Mouse (Mus musculus): ENCODE data around the gene Dgcr2. TPM values are rescaled to one million over a fixed set of nuclear protein-coding genes. Genes with fewer than 3 reads are reported as not detected.
A peak's percentile ranks its signal among the peaks of the same experiment; 100 is the strongest.

The Dgcr2 gene
- polyA plus RNA-seq (2014; fragmentation: Nextera tagmentation; extraction: Ambion mirVana) = 94.6 and 105 TPM in 2 replicates

DNA sequence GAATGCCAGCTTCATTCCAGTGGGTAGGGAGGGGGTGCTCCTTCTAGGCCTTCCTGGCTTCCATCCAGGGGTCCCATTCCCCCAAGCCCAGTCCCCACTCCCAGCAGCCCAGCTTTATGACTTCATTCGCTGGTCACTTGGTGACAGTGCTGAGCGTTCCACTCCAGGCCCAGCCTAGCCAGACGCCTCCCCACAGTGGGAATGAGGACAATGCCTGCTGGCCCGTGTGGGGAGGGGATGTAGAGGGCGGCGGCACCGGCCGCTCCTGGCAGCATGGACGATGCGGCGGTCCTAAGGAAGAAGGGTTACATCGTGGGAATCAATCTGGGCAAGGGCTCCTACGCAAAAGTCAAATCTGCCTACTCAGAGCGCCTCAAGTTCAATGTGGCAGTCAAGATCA is at the start of gene Dgcr2, which contains the start of gene Tssk2:
Dgcr2 (minus strand) TSS at position 101 of the 400 bp plus-strand sequence.
Tssk2 (plus strand) TSS at position 176 of the 400 bp plus-strand sequence.
- Histone ChIP-seq H3K4me1 (ENCODE audit: insufficient read depth) (no peaks in the 10 kb centered on the region), H3K4me2 (no peak within 1 kb of the TSS), H3K27ac (ENCODE audit: low read depth) (no peak within 1 kb of the TSS), H3K27me3 (ENCODE audit: insufficient read depth, low read length) (no peaks in the 10 kb centered on the region), H3K9me3 (ENCODE audit: low read depth, low read length) (no peaks in the 10 kb centered on the region), H3K36me3 (ENCODE audit: insufficient read depth) (peaks cover 50% of the 10 kb centered on the region), H3K9ac (no peak within 1 kb of the TSS), H3K4me3 (ENCODE audit: low read depth, low read length) (no peak within 1 kb of the TSS)
- DNase-seq (no peak), ATAC-seq (ENCODE audit: insufficient read depth) (no peak)
- 90% methylated on average over 14 of the region's 14 CpGs for WGBS
- TF ChIP-seq CTCF (IDR thresholded peaks at IDR 0.05; ENCODE audit: low read depth) = no peak

DNA sequence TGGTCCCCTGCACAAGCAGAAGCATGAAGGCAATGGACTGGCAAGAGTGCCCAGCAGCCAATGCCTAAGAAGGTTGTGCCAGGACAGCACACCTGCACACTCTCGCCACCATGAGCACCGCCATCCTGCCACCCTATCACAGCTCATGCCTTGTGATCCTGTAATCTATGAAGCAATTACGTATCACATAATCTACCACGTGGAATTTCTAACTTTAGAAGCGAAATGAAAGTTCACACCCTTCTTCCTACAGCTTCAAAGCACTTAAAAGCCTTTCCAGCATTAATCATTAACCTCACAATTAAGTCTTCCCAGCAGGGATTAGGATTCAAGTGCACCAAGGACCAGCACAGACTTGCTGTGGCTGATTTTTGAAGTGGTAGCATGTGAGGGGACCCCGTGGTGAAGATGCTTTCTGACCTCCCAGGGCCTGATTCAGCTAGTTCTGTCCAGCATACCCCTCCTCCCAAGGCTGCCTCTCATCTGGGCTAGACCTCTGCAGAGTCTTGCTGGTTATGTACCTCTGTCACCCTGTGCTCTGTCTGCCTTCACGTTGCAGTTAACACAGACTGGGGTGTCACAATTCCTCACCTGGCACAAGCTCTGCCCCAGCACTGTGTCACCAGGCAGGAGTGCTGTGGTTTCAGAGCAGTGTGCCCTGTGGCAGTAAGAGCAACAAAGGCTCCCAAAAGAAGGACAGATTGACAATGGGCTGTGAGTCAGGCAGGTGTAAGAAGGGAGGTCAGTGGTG is 46.9 kb upstream of the Dgcr2 start:
- Histone ChIP-seq H3K9ac (no peak overlapping the region), H3K27me3 (ENCODE audit: insufficient read depth, low read length) (no peaks in the 10 kb centered on the region), H3K4me2 (no peak overlapping the region), H3K27ac (ENCODE audit: low read depth) (no peak overlapping the region), H3K4me1 (ENCODE audit: insufficient read depth) (no peaks in the 10 kb centered on the region), H3K4me3 (ENCODE audit: low read depth, low read length) (no peak overlapping the region), H3K36me3 (ENCODE audit: insufficient read depth) (no peaks in the 10 kb centered on the region), H3K9me3 (ENCODE audit: low read depth, low read length) (no peaks in the 10 kb centered on the region)
- ATAC-seq (ENCODE audit: insufficient read depth) (peak; percentile 52; the same call in 1 of the 2 replicates), DNase-seq (peak; percentile 32)
- no peak for TF ChIP-seq CTCF (IDR thresholded peaks at IDR 0.05; ENCODE audit: low read depth)
- 32% methylated on average over 7 of the region's 7 CpGs for WGBS

DNA sequence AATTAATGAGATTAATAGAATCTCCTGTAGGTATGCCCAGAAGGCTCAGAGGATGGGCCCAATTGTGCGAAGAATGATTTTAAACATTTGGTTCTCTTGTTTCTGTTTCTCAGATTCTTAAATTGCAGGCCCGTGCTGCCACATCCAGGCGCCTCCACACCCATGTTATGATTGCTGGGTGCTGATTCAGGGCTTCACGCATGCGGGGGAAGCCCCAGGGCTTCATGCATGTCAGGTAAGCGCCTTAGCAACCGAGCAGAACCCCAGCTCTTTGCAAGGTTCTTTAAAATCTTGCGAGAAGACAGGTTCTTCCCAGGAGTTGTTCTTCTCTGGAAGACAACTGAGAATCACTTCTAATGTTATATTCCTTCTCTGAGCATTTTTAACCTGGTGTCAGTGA is 45.1 kb upstream of the Dgcr2 start:
- H3K36me3 ChIP-seq (ENCODE audit: insufficient read depth) = no peaks in the 10 kb centered on the region
- ATAC-seq (ENCODE audit: insufficient read depth) (no peak), DNase-seq (no peak)
- no peak overlapping the region for H3K27ac ChIP-seq (ENCODE audit: low read depth)
- WGBS = 59% methylated on average over 8 of the region's 8 CpGs
- no peaks in the 10 kb centered on the region for H3K9me3 ChIP-seq (ENCODE audit: low read depth, low read length)
- H3K4me2 ChIP-seq = no peak overlapping the region
- no peak for TF ChIP-seq CTCF (IDR thresholded peaks at IDR 0.05; ENCODE audit: low read depth)
- no peak overlapping the region for H3K9ac ChIP-seq
- H3K4me3 ChIP-seq (ENCODE audit: low read depth, low read length) = no peak overlapping the region
- no peaks in the 10 kb centered on the region for H3K27me3 ChIP-seq (ENCODE audit: insufficient read depth, low read length)
- H3K4me1 ChIP-seq (ENCODE audit: insufficient read depth) = no peaks in the 10 kb centered on the region

GRCm38 (mm10) chr16:17939255-17939751 is 40.9 kb upstream of the Dgcr2 start:
- H3K36me3 ChIP-seq (ENCODE audit: insufficient read depth) = no peaks in the 10 kb centered on the region
- no peak overlapping the region for H3K9ac ChIP-seq
- ATAC-seq (ENCODE audit: insufficient read depth) (peak; percentile 60), DNase-seq (peak; percentile 44)
- H3K27ac ChIP-seq (ENCODE audit: low read depth) = peak overlapping the region; percentile 54; the same call in 1 of the 2 replicates
- no peak overlapping the region for H3K4me2 ChIP-seq
- peaks cover 4% of the 10 kb centered on the region; the same call in 1 of the 2 replicates for H3K27me3 ChIP-seq (ENCODE audit: insufficient read depth, low read length)
- no peak overlapping the region for H3K4me3 ChIP-seq (ENCODE audit: low read depth, low read length)
- WGBS = 32% methylated on average over 9 of the region's 9 CpGs
- no peaks in the 10 kb centered on the region for H3K4me1 ChIP-seq (ENCODE audit: insufficient read depth)
- no peaks in the 10 kb centered on the region for H3K9me3 ChIP-seq (ENCODE audit: low read depth, low read length)
- no peak for TF ChIP-seq CTCF (IDR thresholded peaks at IDR 0.05; ENCODE audit: low read depth)

GRCm38 (mm10) chr16:17938821-17939220 is 40.5 kb upstream of the Dgcr2 start:
- H3K4me2 ChIP-seq = no peak overlapping the region
- H3K27me3 ChIP-seq (ENCODE audit: insufficient read depth, low read length) = peaks cover 4% of the 10 kb centered on the region; the same call in 1 of the 2 replicates
- H3K9me3 ChIP-seq (ENCODE audit: low read depth, low read length) = no peaks in the 10 kb centered on the region
- H3K4me3 ChIP-seq (ENCODE audit: low read depth, low read length) = no peak overlapping the region
- ATAC-seq (ENCODE audit: insufficient read depth) = peak; percentile 93
- WGBS = 10% methylated on average over 7 of the region's 7 CpGs
- no peaks in the 10 kb centered on the region for H3K36me3 ChIP-seq (ENCODE audit: insufficient read depth)
- 0 out of 2 replicates have a peak overlapping the region, but pooled peaks have one; percentile 1 for H3K9ac ChIP-seq
- H3K27ac ChIP-seq (ENCODE audit: low read depth) = peak overlapping the region; percentile 54; the same call in 1 of the 2 replicates
- peak; percentile 80 for TF ChIP-seq CTCF (IDR thresholded peaks at IDR 0.05; ENCODE audit: low read depth)
- DNase-seq = peak; percentile 82
- H3K4me1 ChIP-seq (ENCODE audit: insufficient read depth) = no peaks in the 10 kb centered on the region

- H3K4me1 ChIP-seq (ENCODE audit: insufficient read depth) = no peaks in the 10 kb centered on the region
- peaks cover 4% of the 10 kb centered on the region; the same call in 1 of the 2 replicates for H3K27me3 ChIP-seq (ENCODE audit: insufficient read depth, low read length)
- H3K36me3 ChIP-seq (ENCODE audit: insufficient read depth) = no peaks in the 10 kb centered on the region
- WGBS = 60% methylated on average over 7 of the region's 7 CpGs
- no peak for TF ChIP-seq CTCF (IDR thresholded peaks at IDR 0.05; ENCODE audit: low read depth)
- H3K4me3 ChIP-seq (ENCODE audit: low read depth, low read length) = no peak overlapping the region
- DNase-seq (no peak), ATAC-seq (ENCODE audit: insufficient read depth) (no peak)
- H3K4me2 ChIP-seq = no peak overlapping the region
- no peak overlapping the region for H3K9ac ChIP-seq
- H3K9me3 ChIP-seq (ENCODE audit: low read depth, low read length) = no peaks in the 10 kb centered on the region
- H3K27ac ChIP-seq (ENCODE audit: low read depth) = no peak overlapping the region
Measured at GRCm38 (mm10) chr16:17938187-17938586, 39.8 kb upstream of the Dgcr2 start.

DNA sequence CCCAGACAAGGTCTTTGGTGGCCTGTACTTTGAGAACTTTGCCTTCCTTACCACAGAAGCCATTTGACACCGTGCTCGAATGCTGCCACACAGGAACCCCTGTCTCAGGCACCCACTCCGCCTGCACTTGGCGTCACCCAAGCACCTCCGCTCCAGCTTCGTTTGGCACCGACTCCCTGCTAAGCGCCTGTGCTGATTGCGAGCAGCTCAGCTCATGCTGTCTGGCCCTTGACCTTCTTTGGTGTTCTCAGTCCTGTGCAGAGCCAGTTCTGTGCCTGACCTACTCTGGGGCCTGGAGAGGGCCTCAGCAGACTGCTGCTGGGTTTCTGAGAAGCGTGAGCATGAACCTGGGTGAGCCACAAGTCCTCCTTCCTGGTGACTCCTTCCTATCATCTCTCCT is 38.4 kb upstream of the Dgcr2 start:
- H3K4me1 ChIP-seq (ENCODE audit: insufficient read depth) = no peaks in the 10 kb centered on the region
- TF ChIP-seq CTCF (IDR thresholded peaks at IDR 0.05; ENCODE audit: low read depth) = no peak
- ATAC-seq (ENCODE audit: insufficient read depth) (no peak), DNase-seq (no peak)
- WGBS = 69% methylated on average over 10 of the region's 10 CpGs
- no peak overlapping the region for H3K4me2 ChIP-seq
- H3K27me3 ChIP-seq (ENCODE audit: insufficient read depth, low read length) = peaks cover 4% of the 10 kb centered on the region; the same call in 1 of the 2 replicates
- H3K27ac ChIP-seq (ENCODE audit: low read depth) = no peak overlapping the region
- no peak overlapping the region for H3K4me3 ChIP-seq (ENCODE audit: low read depth, low read length)
- H3K9ac ChIP-seq = no peak overlapping the region
- no peaks in the 10 kb centered on the region for H3K36me3 ChIP-seq (ENCODE audit: insufficient read depth)
- no peaks in the 10 kb centered on the region for H3K9me3 ChIP-seq (ENCODE audit: low read depth, low read length)

Measured in lung, embryonic 14.5 days (tissue).